Mouse (Mus musculus) monocyte, adult 59 days (primary cell): ENCODE data around the gene Hoxa7. TPM values are rescaled to one million over a fixed set of nuclear protein-coding genes. Genes with fewer than 3 reads are reported as not detected.

ENCODE experiments used
- total RNA-seq, 2 experiments: library from RNA; stranded (reverse); gene quantifications; one replicate each; pipeline ENCODE4 v1.2.4; 2023

The Hoxa7 gene
- total RNA-seq: not detected

DNA sequence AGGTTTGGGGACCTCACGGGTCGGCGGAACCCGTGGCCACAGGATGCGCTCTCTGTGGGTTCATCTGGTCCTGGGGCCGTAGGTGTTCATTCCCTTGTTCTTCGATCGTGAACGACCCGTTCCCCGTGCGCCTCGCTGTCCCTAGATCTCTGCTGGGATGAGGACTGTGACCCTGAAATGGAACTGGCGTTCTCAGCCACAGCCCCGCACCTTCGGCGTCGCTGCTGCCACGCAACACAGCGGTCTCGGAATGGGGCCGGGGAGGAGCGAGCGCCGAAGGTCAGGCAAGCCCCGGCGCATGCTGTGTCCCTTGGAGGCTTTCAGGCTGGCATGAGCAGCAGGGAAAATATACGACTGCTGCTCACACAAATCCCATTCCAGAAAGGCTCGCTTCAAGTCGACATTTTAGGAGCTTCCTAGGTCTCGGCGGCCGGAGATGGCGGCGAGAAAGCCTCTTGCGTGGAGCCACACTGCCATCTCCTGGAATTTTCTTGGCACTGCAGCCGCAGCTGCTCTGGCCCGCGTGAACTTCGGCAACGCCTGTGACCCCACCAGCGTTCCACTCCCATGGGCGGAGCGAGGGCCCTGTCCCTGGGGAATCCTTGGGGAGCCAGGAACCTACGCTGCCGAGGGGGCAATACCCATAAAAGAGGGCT lies at the start of gene Hoxa7:
Gene Hoxa7 (minus strand): TSS at position 518 of the 656 bp plus-strand sequence.

GRCm38 (mm10) chr6:52260654-52261575 lies 39.3 kb upstream of the Hoxa7 start, which contains the start of gene Hoxa13:
Gene Hoxa13, minus strand, starts transcription at chr6:52260880.

DNA sequence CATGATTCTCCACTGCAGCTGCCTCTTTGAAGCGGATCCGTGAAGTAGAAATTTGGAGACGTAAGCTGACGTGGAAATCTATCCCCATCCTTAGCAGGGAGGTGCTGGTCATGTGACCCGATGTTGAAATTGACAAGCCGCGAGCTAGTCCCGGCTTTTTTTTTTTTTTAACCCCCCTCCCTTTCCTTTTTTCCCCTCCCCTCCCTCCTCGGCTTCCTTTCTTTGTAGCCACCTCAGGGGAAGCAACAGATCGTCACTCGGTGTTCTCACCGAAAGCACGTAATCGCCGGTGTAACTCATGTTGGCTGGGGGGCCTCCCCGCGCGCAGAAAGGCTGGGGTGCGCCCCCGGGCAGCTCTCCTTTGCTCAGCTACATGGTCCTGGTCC lies 24.1 kb upstream of the Hoxa7 start, which contains the start of gene Hoxa11:
Gene Hoxa11 (minus strand): TSS at position 54 of the 386 bp plus-strand sequence.

GRCm38 (mm10) chr6:52240389-52241000 lies 18.8 kb upstream of the Hoxa7 start, which contains the start of gene Hoxa10:
Gene Hoxa10, minus strand, starts transcription at chr6:52240854.

DNA sequence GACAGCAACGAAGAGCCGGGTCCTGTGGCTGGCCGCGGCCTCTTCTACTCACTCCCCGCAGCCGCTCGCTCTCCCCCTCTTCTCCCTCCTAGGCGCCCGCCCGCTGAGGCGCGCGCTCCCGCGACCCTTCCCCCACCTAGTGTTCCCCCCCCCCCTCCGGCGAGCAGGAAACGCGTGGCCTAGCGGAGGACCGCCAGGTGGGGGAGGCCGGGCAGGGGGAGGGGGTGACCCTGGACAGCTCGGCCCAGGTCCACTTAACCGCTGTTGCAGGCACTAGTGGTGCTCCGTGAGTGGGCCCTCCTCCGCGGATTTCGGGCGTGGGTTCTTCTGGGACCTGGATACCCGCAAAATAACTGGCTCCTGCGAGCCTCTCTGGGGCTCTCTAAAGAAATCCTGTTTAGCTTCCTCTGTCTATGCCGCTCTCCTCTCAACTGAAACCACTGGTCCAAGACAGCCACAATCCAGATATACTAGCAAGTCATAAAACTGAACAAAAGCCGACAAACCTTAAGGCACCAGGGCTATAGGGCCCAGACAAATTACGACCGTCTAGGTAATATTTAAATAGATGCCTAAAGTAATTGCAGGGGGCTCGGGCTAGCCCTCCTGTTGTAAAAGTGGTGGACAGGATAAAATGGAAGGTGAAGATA lies 9.0 kb upstream of the Hoxa7 start, which contains the start of gene Hoxa9:
Gene Hoxa9 (minus strand): TSS at position 574 of the 650 bp plus-strand sequence.

GRCm38 (mm10) chr6:52213119-52213986 lies 8.3 kb downstream of the Hoxa7 start, which contains the start of the genes Hoxa3 and Gm28308:
Gene Hoxa3, minus strand, starts transcription at chr6:52213336.
Gene Gm28308, minus strand, starts transcription at chr6:52213339.

GRCm38 (mm10) chr6:52208072-52208867 lies 13.4 kb downstream of the Hoxa7 start, which contains the start of gene Hoxa6:
Gene Hoxa6, minus strand, starts transcription at chr6:52208722.

GRCm38 (mm10) chr6:52204050-52204752 lies 17.5 kb downstream of the Hoxa7 start, which contains the start of gene Hoxa5:
Gene Hoxa5, minus strand, starts transcription at chr6:52204587.

DNA sequence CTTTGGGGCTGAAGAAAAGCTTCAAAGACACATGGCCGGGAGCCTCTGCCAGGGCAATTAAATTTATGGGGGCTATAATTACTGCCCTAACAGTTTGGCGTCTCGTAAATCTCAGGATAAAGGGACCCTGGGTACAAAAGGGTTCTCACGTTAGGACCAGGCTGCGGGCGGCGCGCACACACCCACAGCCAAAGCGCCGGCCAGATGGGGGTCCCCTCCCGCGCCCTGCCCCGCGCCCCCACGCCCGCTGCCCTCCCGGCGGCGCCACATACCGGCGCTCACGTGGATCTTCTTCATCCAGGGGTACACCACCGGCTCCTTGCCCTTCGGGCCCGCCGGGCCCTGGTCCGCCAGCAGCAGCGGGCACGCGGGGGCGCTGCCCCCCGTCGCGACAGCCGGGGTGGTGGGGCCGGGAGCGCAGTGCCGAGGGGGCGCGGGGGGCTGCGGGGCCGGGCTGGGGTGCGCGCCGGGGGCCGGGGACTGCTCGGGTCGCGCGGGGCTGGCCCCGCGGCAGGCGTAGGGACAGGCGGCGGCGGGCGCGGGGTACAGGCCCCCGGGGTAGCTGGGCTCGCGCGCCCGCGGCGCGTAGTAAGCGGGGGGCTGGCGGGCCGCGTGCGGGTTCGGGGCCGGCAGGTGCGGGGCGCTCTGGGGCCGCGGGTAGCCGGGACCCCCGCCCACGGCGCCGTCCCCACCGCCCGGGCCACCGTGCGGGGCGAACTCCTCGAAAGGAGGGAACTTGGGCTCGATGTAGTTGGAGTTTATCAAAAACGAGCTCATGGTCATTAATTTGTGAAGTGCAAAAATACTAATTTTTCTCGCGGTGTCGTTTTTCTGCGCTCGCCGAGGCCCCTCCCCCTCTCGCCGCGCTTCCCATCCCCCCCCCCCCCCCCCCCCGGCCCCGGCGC lies 30.5 kb downstream of the Hoxa7 start, which contains the start of gene Hoxa4:
Gene Hoxa4 (minus strand): TSS at position 848 of the 905 bp plus-strand sequence.

DNA sequence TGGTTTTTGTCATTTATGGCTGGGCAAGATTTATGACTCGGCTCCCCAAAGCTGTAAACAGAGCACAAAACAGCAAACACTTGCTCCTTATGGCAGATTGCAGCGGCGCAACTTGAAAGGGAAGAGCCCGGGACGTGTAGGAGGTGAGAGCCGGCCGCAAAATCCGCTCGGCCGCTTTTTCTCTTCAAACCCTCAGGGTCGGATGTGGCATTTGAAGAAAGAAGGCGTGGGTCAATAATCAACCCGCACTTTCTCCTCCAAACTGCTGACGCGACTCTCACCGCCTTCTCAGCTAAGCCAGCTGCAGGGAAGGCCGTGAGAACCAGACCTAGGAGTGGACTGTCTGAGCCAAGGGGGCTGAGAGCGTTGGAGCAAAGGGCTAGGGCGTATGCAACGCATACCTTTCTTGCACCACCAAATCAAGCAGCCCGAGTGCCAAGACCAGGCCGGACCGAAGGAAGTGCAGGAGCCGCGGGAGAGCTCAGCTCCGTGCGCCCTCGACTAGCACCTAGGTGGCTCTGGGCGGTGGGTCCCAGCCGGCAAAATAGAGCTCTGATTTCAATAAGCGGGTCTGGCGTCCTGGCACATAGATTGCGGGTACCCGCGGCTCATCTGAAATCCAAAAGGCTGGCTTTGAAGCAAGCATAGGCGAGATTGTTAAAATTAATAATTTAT lies 44.5 kb downstream of the Hoxa7 start, which contains the start of gene 5730596B20Rik:
Gene 5730596B20Rik (plus strand): TSS at position 438 of the 675 bp plus-strand sequence.

DNA sequence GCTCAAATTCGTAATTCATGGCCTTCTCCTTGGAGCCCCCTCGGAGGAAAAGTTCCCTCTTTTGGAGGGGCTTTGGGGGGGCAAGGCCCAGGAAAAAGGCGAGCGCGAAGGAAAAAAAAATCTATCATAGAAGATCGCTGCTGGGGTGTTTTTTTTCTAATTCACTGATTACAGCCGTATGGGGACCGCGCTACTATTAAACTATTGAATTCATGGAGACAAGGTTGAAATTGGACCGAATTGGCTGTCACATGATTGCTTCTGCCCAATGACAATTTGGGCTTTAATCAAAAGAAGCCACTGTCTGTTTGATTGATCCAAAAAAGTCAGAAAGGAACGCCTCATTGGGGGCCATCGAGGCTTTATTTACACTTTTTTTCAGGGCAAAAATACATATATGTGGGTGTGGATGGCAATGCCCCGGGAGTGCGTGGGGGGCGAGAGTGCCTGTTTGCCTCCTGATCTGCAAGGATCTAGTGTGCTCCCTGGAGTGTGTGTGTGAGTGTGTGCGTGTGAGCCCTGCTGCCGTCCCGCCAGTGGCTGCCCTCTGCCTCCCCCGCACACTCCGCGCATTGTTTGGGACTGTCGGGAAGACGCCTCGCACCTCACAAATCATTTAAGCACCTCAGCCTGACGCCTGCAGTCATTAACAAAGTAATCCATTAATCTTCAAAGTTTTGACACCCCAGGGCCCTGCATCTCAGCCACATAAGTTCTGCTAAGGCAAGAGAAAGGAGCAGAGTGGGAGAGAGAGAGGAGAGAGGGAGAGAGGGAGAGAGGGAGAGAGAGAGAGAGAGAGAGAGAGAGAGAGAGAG lies 56.8 kb downstream of the Hoxa7 start, which contains the start of gene Hoxa2:
Gene Hoxa2 (minus strand): TSS at position 206 of the 815 bp plus-strand sequence.

Other genes starting within 250 kb of the Hoxa7 start
- 100 to 1,000 TPM; 179 to 182 TPM for gene Skap2, start 209.3 kb downstream of the Hoxa7 start, total RNA-seq
- under 1 TPM; 0.34 to 0.55 TPM for gene Hoxa1, start 63.5 kb downstream of the Hoxa7 start, total RNA-seq
- gene Hoxa2, start 57.0 kb downstream of the Hoxa7 start, total RNA-seq: not detected
- gene 5730596B20Rik, start 44.4 kb downstream of the Hoxa7 start, total RNA-seq: not detected
- gene Hoxa4, start 30.1 kb downstream of the Hoxa7 start, total RNA-seq: not detected
- under 1 TPM in 1 of 2 experiments, not detected in 1; 0.27 TPM for gene Hoxa5, start 17.3 kb downstream of the Hoxa7 start, total RNA-seq
- not detected for gene Hoxa6, start 13.1 kb downstream of the Hoxa7 start, total RNA-seq
- under 1 TPM in 1 of 2 experiments, not detected in 1; 0.24 TPM for gene Hoxa3, start 8.5 kb downstream of the Hoxa7 start, total RNA-seq
- not detected for gene Gm28308, start 8.5 kb downstream of the Hoxa7 start, total RNA-seq
- not detected for gene Hoxa9, start 9.2 kb upstream of the Hoxa7 start, total RNA-seq
- gene Hoxa10, start 19.0 kb upstream of the Hoxa7 start, total RNA-seq: not detected
- gene Hoxa11, start 24.0 kb upstream of the Hoxa7 start, total RNA-seq: not detected
- gene Hoxa13, start 39.0 kb upstream of the Hoxa7 start, total RNA-seq: not detected
- not detected for gene Evx1, start 91.6 kb upstream of the Hoxa7 start, total RNA-seq